Mouse (Mus musculus) embryonic facial prominence, embryonic 15.5 days (tissue): Measurements from ENCODE around the gene Capn13. TPM values are rescaled to one million over a fixed set of nuclear protein-coding genes. Genes with fewer than 3 reads are reported as not detected.

ENCODE experiments used
- ATAC-seq: fragments of 200-750 bp; cut with Nextera tagmentation; 2 replicates; pipeline ENCODE4 v1.8.0; 2017; ENCODE audit warnings: low read depth, moderate TSS enrichment; ENCODE audit not compliant: insufficient number of reproducible peaks, low FRiP score, low TSS enrichment
- H3K27ac ChIP-seq: fragments of 300-500 bp; sonication (generic); replicated peaks from 2 replicates; pipeline ENCODE4 v1.5.1; 2015; ENCODE audit warnings: mild to moderate bottlenecking, inconsistent platforms
- H3K27me3 ChIP-seq: fragments of 300-500 bp; sonication (generic); 2 replicates; pipeline ENCODE4 v1.6.1; 2015; ENCODE audit warnings: inconsistent platforms
- H3K36me3 ChIP-seq: fragments of 300-500 bp; sonication (generic); 2 replicates; pipeline ENCODE4 v1.6.1; 2015; ENCODE audit warnings: mild to moderate bottlenecking, inconsistent platforms
- H3K4me1 ChIP-seq: fragments of 300-500 bp; sonication (generic); 2 replicates; pipeline ENCODE4 v1.6.1; 2015; ENCODE audit warnings: inconsistent platforms
- H3K4me2 ChIP-seq: fragments of 300-500 bp; sonication (generic); replicated peaks from 2 replicates; pipeline ENCODE4 v1.6.1; 2015; ENCODE audit warnings: mild to moderate bottlenecking, inconsistent platforms
- H3K4me3 ChIP-seq: fragments of 300-500 bp; sonication (generic); replicated peaks from 2 replicates; pipeline ENCODE4 v1.5.1; 2015; ENCODE audit warnings: mild to moderate bottlenecking, inconsistent platforms
- H3K9ac ChIP-seq: fragments of 300-500 bp; sonication (generic); 2 replicates; pipeline ENCODE4 v1.6.1; 2015; ENCODE audit warnings: inconsistent platforms
- H3K9me3 ChIP-seq: fragments of 300-500 bp; sonication (generic); replicated peaks from 2 replicates; pipeline ENCODE4 v1.6.1; 2016; ENCODE audit warnings: inconsistent platforms
- WGBS: fragments of 180-500 bp; shearing (Covaris S2); methylation state at CpG from one replicate; pipeline ENCODE4 v1.1.7; 2015; 5-methylcytosine and 5-hydroxymethylcytosine counted together
- polyA plus RNA-seq: library from polyadenylated mRNA; unstranded; fragments of >200 nt; fragmentation: Nextera tagmentation; extraction: Ambion mirVana; gene quantifications from 2 replicates; pipeline ENCODE4 v1.2.1, GENCODE M21; 2015

The Capn13 gene
- polyA plus RNA-seq, 1 experiment from 2014 or later, result 0.16 TPM

DNA sequence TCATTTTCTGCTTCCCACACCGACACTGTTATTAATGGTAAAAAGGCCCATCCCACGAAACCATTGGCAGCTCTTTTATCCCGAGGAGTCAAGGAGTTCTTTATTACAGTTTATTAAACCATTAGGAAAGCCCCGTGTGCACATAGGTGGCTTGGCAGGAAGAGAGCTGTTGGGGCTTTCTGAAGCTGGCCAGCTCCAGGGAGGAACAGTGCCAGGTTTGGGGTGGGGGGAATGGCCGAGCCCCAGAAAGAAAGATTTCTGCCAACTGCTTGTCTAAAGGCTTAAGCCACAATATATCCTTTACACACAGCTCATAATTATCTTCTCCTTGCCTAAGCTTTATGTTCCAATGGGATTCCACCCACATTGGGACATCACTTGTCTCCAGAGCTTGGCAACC is 71.6 kb downstream of the Capn13 start:
- H3K4me2 ChIP-seq, result no peak overlapping the region
- 57% methylated on average over 5 of the region's 5 CpGs for whole genome bisulfite sequencing
- no peaks in the 10 kb centered on the region for H3K36me3 ChIP-seq
- H3K4me1 ChIP-seq, result no peaks in the 10 kb centered on the region
- H3K27me3 ChIP-seq, result no peaks in the 10 kb centered on the region
- H3K9me3 ChIP-seq, result no peaks in the 10 kb centered on the region
- H3K9ac ChIP-seq, result no peak overlapping the region
- H3K27ac ChIP-seq, result no peak overlapping the region
- ATAC-seq, result no peak
- H3K4me3 ChIP-seq, result no peak overlapping the region

DNA sequence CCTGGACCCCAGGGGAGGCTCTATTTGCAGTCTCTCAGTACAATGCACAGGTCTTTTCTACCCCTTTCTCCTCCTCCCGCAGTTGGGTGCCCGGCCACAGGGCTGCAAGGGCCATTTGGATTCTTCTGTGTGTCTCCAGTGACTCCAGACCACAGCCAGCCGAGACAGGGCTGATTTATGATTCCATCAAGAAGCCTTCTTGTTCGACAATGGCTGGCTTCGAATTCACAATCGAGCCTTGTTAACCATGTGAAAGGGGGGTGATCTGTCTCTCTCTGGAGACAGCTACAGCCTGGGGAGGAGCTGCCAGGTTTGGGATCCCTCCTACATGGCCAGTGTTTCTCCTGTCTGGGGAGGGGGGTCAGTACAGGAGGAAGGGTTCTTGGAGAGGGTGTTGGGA is 75.4 kb downstream of the Capn13 start:
- Histone ChIP-seq H3K9ac (no peak overlapping the region), H3K9me3 (no peaks in the 10 kb centered on the region), H3K36me3 (no peaks in the 10 kb centered on the region), H3K27ac (no peak overlapping the region), H3K4me1 (no peaks in the 10 kb centered on the region), H3K4me3 (no peak overlapping the region), H3K4me2 (no peak overlapping the region), H3K27me3 (no peaks in the 10 kb centered on the region)
- WGBS, result 49% methylated on average over 6 of the region's 6 CpGs
- ATAC-seq, result no peak

DNA sequence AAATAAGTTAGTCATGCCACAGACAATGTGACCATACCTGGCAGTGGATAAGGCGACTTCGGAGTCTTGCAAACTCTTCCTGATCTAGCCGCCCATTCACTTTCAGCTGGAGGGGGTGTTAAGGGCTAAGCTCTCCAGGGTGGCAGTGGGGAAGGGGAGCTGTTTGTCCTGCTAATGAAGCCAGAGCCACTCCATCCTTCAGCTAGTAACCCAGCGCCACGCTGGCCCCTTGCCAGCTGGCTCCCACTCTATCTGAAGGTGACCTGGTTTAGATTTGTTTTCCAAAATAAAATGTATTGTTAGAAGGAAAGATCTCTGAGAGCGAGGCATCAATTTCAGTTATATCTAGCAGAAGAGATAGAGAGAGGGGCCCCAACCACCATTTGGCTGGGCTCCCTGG is 75.9 kb downstream of the Capn13 start:
- 62% methylated on average over 6 of the region's 6 CpGs for WGBS

DNA sequence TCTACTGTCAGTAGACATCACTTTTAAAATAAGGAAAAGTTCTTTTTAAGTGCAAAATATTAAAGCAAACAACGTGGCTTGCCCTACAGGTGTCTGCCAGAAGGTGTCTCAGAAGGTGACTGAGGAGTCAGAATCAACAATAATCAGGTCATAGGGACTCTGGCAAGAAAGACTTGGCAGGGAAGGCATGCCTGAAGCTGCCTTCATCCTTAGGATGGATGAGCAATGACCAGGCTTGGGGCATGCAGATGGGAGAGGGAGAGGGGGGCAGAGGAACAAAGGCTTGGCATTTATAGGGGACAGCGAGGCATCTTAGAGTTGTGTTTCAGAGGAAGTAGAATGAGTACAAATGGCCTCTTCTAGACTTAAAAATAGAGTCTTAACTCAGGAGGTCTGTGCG is 76.7 kb downstream of the Capn13 start:
- ATAC-seq, result no peak
- no peaks in the 10 kb centered on the region for H3K27me3 ChIP-seq
- H3K9me3 ChIP-seq, result no peaks in the 10 kb centered on the region
- H3K4me1 ChIP-seq, result no peaks in the 10 kb centered on the region
- 72% methylated on average over 3 of the region's 3 CpGs for WGBS
- no peak overlapping the region for H3K9ac ChIP-seq
- no peak overlapping the region for H3K4me3 ChIP-seq
- H3K27ac ChIP-seq, result no peak overlapping the region
- H3K36me3 ChIP-seq, result no peaks in the 10 kb centered on the region
- no peak overlapping the region for H3K4me2 ChIP-seq

More for the DNA sequence above, 75.9 kb downstream of the Capn13 start:
- H3K9me3 ChIP-seq, result no peaks in the 10 kb centered on the region
- no peaks in the 10 kb centered on the region for H3K36me3 ChIP-seq
- H3K4me2 ChIP-seq, result no peak overlapping the region
- no peak overlapping the region for H3K4me3 ChIP-seq
- H3K27ac ChIP-seq, result no peak overlapping the region
- no peak for ATAC-seq
- H3K9ac ChIP-seq, result no peak overlapping the region
- H3K27me3 ChIP-seq, result no peaks in the 10 kb centered on the region
- H3K4me1 ChIP-seq, result no peaks in the 10 kb centered on the region

DNA sequence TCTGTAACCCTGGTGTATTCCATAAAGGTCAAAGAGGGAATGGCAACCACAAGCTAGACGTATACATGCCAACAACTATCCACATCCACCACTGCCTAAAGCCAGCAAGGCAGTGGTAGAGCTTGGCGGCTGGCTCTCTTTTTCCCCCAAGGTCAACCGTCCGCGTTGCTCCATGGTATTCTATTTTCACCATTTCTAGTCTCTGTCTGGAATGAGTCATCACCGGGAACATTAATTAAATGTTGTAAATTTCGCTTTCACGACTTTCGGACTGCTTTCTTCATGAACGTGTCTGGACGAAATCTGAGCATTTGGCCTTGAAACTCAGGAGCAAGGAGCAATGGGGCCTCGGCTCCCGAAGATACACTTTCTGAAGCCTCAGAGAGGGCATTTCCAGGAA is 85.9 kb downstream of the Capn13 start:
- Histone ChIP-seq H3K27ac (no peak overlapping the region), H3K36me3 (no peaks in the 10 kb centered on the region), H3K4me2 (no peak overlapping the region), H3K9ac (no peak overlapping the region), H3K27me3 (no peaks in the 10 kb centered on the region), H3K4me1 (no peaks in the 10 kb centered on the region), H3K9me3 (no peaks in the 10 kb centered on the region), H3K4me3 (no peak overlapping the region)
- WGBS, result 81% methylated on average over 13 of the region's 13 CpGs
- ATAC-seq, result no peak

DNA sequence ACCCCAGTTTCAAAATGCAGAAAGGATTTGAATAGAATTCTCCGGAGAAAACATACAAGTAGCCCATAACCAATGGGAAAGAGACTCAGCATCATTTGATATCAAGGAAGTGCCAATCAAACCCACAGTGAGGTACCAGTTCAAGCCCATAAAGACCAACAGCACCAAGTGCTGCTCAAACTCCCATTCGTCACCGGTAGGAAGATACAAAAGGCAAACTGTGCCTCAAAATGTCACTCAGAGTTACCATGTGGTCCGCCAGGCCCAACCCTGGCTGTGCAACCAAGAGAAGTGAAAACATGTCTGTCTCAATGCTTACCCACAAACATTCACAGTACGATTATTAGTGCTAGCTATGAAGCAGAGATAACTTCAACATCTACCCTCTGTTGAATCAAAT is 89.2 kb downstream of the Capn13 start:
- no peak overlapping the region for H3K9ac ChIP-seq
- H3K27me3 ChIP-seq, result no peaks in the 10 kb centered on the region
- 90% methylated on average over 5 of the region's 5 CpGs for WGBS
- no peak overlapping the region for H3K4me2 ChIP-seq
- no peak overlapping the region for H3K4me3 ChIP-seq
- H3K36me3 ChIP-seq, result no peaks in the 10 kb centered on the region
- H3K27ac ChIP-seq, result no peak overlapping the region
- H3K9me3 ChIP-seq, result no peaks in the 10 kb centered on the region
- no peaks in the 10 kb centered on the region for H3K4me1 ChIP-seq
- ATAC-seq, result no peak

DNA sequence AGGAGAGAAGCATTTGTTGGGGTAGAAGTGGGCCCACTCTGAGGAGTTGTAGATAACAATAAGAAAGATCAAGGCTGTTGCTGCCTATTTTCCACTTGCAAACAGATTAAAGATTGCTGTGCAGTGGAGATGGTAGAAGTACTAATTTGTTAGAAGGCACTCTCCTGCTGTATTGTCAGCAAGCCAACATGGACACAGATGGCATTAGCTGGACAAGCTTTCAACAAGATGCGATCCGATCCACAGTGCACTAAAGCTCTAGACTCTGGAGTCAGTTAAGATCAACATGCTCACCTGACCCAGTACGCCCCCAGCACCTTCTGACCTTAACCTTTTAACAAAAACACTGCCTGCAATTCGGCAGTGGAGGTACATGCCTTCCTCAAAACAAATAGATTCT is 92.0 kb downstream of the Capn13 start:
- no peak overlapping the region for H3K4me3 ChIP-seq
- H3K27ac ChIP-seq, result no peak overlapping the region
- WGBS, result 84% methylated on average over 4 of the region's 4 CpGs
- H3K4me2 ChIP-seq, result no peak overlapping the region
- ATAC-seq, result no peak
- H3K9me3 ChIP-seq, result no peaks in the 10 kb centered on the region
- H3K36me3 ChIP-seq, result no peaks in the 10 kb centered on the region
- H3K9ac ChIP-seq, result no peak overlapping the region
- H3K27me3 ChIP-seq, result peaks cover 9% of the 10 kb centered on the region
- no peaks in the 10 kb centered on the region for H3K4me1 ChIP-seq

DNA sequence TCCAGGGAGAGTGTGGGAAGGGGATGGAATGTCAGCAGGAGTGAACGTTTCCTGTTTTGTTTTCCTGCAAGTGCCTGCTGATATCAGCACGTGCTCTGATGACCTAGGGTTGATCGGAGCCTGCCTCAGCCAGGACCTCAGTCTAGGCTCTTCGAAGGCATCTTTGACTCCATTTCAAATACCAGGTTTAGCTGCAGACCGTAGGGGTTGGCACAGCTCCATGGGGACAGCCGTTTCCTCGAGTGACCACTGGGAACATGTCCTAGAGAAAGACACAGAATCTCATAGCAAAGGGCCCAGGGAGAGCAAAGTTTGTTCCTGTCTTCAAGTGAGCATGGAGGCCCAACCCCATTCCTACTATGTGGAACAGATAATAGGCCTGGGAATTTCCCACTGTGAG is 94.0 kb downstream of the Capn13 start:
- no peaks in the 10 kb centered on the region for H3K36me3 ChIP-seq
- H3K9ac ChIP-seq, result no peak overlapping the region
- H3K4me3 ChIP-seq, result no peak overlapping the region
- H3K27me3 ChIP-seq, result peaks cover 17% of the 10 kb centered on the region
- H3K27ac ChIP-seq, result no peak overlapping the region
- no peak for ATAC-seq
- WGBS, result 54% methylated on average over 7 of the region's 7 CpGs
- no peak overlapping the region for H3K4me2 ChIP-seq
- 0 out of 2 replicates have a peak, but pooled peaks cover 4% of the 10 kb centered on the region for H3K4me1 ChIP-seq
- no peaks in the 10 kb centered on the region for H3K9me3 ChIP-seq

DNA sequence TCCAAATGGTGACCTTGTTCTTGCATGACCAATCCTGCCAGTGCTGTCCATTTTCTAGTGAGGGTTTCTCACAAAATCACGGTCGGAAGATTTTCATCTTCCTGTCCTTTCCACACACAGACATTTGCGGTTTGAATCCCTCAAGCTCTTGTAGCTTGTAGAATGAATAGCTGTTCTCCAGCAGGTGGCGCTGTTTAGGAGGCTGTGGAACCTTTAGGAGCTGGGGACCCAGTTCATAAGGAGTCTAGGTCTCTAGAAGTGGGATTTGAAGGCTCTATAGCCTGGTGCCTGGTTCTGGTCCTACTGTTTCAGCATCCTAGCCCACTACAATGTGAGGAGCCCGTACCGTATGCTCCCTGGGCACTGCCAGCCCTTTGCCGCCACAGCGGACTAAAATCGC is 95.0 kb downstream of the Capn13 start:
- no peak overlapping the region for H3K27ac ChIP-seq
- ATAC-seq, result no peak
- no peaks in the 10 kb centered on the region for H3K36me3 ChIP-seq
- no peaks in the 10 kb centered on the region for H3K9me3 ChIP-seq
- WGBS, result 54% methylated on average over 9 of the region's 9 CpGs
- H3K4me2 ChIP-seq, result no peak overlapping the region
- H3K9ac ChIP-seq, result no peak overlapping the region
- H3K4me1 ChIP-seq, result 0 out of 2 replicates have a peak, but pooled peaks cover 7% of the 10 kb centered on the region
- H3K4me3 ChIP-seq, result no peak overlapping the region
- H3K27me3 ChIP-seq, result peaks cover 17% of the 10 kb centered on the region

DNA sequence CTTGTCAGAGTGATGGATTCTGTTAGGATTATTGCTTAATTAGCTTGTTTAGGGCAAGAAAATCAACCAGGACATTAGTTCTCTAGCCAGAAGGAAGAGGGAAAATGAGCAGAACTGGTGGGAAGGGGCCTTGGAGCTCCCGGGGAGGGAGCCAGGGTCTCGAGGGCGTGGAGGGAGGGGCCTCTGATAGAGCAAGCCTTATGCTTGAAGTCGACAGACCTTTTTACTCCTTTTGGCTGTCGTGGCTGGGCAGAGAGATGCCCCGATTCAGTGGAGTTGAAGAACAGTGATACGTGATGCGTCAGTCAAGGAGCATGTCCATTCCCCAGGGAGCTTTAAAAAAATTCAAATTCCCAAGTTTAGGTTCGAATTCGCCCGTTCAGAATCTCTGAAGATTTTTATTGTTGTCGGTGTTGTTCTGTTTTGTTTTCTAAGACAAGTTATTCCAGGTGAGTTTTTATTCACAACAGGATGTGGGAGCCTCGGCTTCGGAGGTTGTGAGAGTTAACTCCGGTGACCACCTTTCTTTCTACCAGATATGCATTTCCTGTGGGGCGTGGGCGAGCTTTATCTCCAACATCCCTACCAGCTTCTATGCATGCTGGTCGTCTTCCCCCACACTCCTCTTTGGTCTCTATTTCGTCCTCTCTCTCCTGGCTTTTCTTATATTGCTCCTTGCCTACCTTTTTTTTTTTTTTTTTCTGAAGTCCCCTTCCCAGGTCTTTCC is 96.4 kb downstream of the Capn13 start:
- H3K4me2 ChIP-seq, result no peak overlapping the region
- H3K4me1 ChIP-seq, result peaks cover 11% of the 10 kb centered on the region; the same call in 1 of the 2 replicates
- H3K9me3 ChIP-seq, result no peaks in the 10 kb centered on the region
- no peak for ATAC-seq
- no peak overlapping the region for H3K27ac ChIP-seq
- no peak overlapping the region for H3K4me3 ChIP-seq
- H3K27me3 ChIP-seq, result peaks cover 17% of the 10 kb centered on the region
- no peaks in the 10 kb centered on the region for H3K36me3 ChIP-seq
- WGBS, result 62% methylated on average over 19 of the region's 19 CpGs
- H3K9ac ChIP-seq, result no peak overlapping the region

DNA sequence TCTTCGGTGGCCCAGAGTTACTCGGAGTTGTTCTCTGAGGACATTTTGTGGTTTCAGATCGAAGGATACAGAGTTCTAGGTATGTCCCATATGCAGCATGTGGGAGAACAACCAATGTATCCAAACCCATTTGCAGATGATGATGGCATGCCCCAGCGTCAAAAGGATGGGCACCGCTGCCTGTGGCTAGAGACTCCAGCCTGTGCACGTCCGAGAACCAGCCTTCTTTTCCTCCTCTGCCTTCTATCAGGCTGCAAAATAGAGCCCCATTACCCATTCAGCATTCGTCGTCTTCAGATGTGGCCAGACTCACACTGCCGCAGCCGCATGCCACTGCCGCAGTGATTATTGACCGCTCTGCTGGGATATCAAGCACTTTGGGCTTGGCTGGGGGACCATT is 97.0 kb downstream of the Capn13 start:
- peaks cover 11% of the 10 kb centered on the region; the same call in 1 of the 2 replicates for H3K4me1 ChIP-seq
- ATAC-seq, result no peak
- no peak overlapping the region for H3K27ac ChIP-seq
- H3K9ac ChIP-seq, result no peak overlapping the region
- no peaks in the 10 kb centered on the region for H3K9me3 ChIP-seq
- 73% methylated on average over 13 of the region's 13 CpGs for WGBS
- H3K4me3 ChIP-seq, result no peak overlapping the region
- peaks cover 17% of the 10 kb centered on the region for H3K27me3 ChIP-seq
- no peaks in the 10 kb centered on the region for H3K36me3 ChIP-seq
- H3K4me2 ChIP-seq, result no peak overlapping the region

DNA sequence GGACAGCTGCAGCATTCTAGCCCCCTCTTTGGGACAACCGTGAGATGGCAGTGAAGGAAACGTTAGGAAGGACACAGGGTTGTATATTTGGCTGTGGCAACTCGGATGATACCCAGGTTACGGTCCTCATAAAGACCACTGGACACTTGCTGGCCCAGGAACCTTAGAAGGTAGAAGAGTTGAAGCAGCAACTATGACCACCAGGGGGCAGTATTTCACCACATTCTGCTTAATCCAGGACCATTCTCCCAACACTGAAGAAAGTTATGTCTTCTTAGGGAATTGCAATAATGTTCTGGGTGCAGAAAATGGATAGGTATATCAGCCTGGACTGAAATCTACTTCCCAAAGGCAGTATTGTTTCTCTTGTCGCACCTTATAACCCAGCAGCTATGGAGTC is 97.4 kb downstream of the Capn13 start:
- Histone ChIP-seq H3K4me1 (peaks cover 11% of the 10 kb centered on the region; the same call in 1 of the 2 replicates), H3K27ac (no peak overlapping the region), H3K4me2 (no peak overlapping the region), H3K27me3 (peaks cover 20% of the 10 kb centered on the region), H3K9ac (no peak overlapping the region), H3K4me3 (no peak overlapping the region), H3K9me3 (no peaks in the 10 kb centered on the region), H3K36me3 (no peaks in the 10 kb centered on the region)
- no peak; the same call in 1 of the 2 replicates for ATAC-seq
- 28% methylated on average over 5 of the region's 5 CpGs for WGBS
